Mouse (Mus musculus): ENCODE measurements around the gene Rab6a.

- no peak for TF ChIP-seq CTCF (IDR thresholded peaks at IDR 0.05; ENCODE audit: low read depth, low read length)
- TF ChIP-seq POLR2A (IDR thresholded peaks at IDR 0.05; ENCODE audit: extremely low read depth, insufficient read depth, low read length): no peak
These were observed 16.7 kb upstream of the Rab6a start for GRCm38 (mm10) chr7:100590504-100590844.

All from liver, adult 2 months (tissue).